Mouse (Mus musculus) small intestine, adult 2 months (tissue): ENCODE results near the gene Olfr453. TPM values are rescaled to one million over a fixed set of nuclear protein-coding genes. Genes with fewer than 3 reads are reported as not detected.

Experiments used
- H3K27ac ChIP-seq: fragments of 200-500 bp; 2 replicates; pipeline ENCODE4 v1.5.1; 2012; ENCODE audit warnings: low read depth, low read length, control low read depth, inconsistent platforms; ENCODE audit not compliant: insufficient read depth
- H3K27me3 ChIP-seq: fragments of 200-500 bp; 2 replicates; pipeline ENCODE4 v1.6.1; 2012; ENCODE audit warnings: mild to moderate bottlenecking, moderate library complexity, low read length, inconsistent platforms; ENCODE audit not compliant: control insufficient read depth, insufficient read depth
- H3K36me3 ChIP-seq: fragments of 200-500 bp; 2 replicates; pipeline ENCODE4 v1.6.1; 2012; ENCODE audit warnings: mild to moderate bottlenecking, low read length, control low read depth, inconsistent platforms; ENCODE audit not compliant: control insufficient read depth, insufficient read depth
- H3K4me1 ChIP-seq: fragments of 200-500 bp; 2 replicates; pipeline ENCODE4 v1.6.1; 2012; ENCODE audit warnings: low read length, inconsistent platforms, mixed read lengths; ENCODE audit not compliant: control insufficient read depth, insufficient read depth, insufficient read length
- H3K4me3 ChIP-seq: fragments of 200-500 bp; 2 replicates; pipeline ENCODE4 v1.5.1; 2012; ENCODE audit warnings: low read depth, mild to moderate bottlenecking, control low read depth, inconsistent platforms, low read length, moderate library complexity
- CTCF ChIP-seq: fragments of 200-500 bp; IDR thresholded peaks from 2 replicates; pipeline ENCODE4 v1.5.1; 2012; ENCODE audit warnings: low read depth, mild to moderate bottlenecking, control low read depth, inconsistent platforms, low read length, moderate library complexity, mixed read lengths; ENCODE audit not compliant: insufficient replicate concordance, insufficient read length; ENCODE audit errors: extremely low read depth
- POLR2A ChIP-seq: fragments of 200-500 bp; IDR thresholded peaks from 2 replicates; pipeline ENCODE4 v1.6.1; 2012; ENCODE audit warnings: low read depth, mild to moderate bottlenecking, control low read depth, inconsistent platforms, low read length, moderate library complexity
- WGBS: fragments of 180-500 bp; shearing (Covaris S2); methylation state at CpG from one replicate; pipeline ENCODE4 v1.1.7; 2018; 5-methylcytosine and 5-hydroxymethylcytosine counted together
- polyA plus RNA-seq: library from polyadenylated mRNA; depleted of rRNA; stranded (reverse); fragments of >200 nt; gene quantifications from 2 replicates; pipeline ENCODE4 v1.2.3, GENCODE M21; 2012

Gene Olfr453
- polyA plus RNA-seq, 1 experiment: not detected

DNA sequence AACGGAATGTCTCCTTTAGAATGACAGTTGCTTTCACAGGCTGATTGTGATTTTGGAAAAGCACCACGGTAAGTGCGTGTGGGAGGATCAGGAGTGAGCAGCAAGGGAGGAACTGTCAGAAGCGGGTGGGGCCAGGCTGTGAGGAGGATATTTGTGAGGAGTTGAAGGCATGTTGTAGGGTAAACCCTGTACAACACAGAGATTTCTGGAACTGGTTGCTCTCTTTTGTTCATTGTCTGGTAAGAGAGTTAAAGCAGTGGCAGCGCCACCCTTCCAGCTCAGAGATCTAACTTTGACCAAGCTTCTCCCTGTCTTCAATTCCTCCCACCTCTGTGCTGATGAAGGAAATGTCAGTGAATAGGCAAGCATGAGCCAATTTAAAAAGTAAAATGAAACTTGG is 3.1 kb downstream of the Olfr453 start:
- H3K36me3 ChIP-seq: no peaks in the 10 kb centered on the region
- no peaks in the 10 kb centered on the region for H3K27me3 ChIP-seq
- H3K4me3 ChIP-seq: no peak overlapping the region
- no peak overlapping the region for H3K27ac ChIP-seq
- H3K4me1 ChIP-seq: no peaks in the 10 kb centered on the region
- 76% methylated on average over 5 of the region's 5 CpGs for WGBS
- TF ChIP-seq CTCF (no peak), POLR2A (no peak)

DNA sequence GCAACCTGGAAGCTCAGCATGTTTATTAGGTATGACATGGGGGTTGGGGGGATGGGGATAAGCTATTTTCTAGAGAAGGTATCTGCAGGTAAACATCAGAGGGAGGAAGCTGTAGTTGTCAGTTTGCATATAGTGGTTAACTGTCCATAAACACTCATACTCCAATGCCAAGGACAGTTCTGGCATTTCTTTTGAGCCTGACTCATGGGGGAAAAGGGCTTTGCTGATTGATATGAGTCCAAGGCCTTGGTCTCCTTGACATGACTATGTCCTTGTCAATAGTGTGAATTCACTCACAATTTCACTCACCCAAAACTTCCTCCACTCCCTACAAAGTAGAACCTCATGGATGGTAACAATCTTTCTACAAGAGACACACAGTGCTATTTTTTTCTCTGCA is 8.7 kb downstream of the Olfr453 start:
- Histone ChIP-seq H3K27ac (no peak overlapping the region), H3K27me3 (no peaks in the 10 kb centered on the region), H3K36me3 (no peaks in the 10 kb centered on the region), H3K4me1 (no peaks in the 10 kb centered on the region), H3K4me3 (no peak overlapping the region)
- TF ChIP-seq POLR2A (no peak), CTCF (no peak)

DNA sequence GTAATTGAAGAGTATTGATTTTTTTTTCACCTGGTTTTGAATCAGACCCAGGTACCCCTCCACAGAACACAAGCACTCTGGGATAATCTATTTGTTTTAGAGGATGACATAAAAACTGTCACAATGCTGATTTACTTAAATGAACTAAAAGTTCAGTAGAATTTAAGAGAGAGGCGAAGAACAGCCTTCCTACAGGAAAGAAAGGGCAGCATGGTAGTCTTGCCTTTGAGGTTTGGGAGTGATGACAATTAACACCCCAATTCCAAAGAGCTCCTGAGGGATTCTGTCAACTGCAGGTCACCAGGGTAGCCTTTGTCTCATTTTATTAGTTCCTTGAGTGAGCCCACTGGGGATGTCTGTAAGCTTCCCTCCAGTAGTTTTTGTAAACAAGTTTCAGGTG is 16.9 kb downstream of the Olfr453 start, which contains the start of gene Olfr38:
Gene Olfr38 (plus strand): TSS at position 301 of the 400 bp plus-strand sequence.
- no peak for TF ChIP-seq CTCF
- no peak for TF ChIP-seq POLR2A

GRCm38 (mm10) chr6:42777066-42777465 is 37.9 kb downstream of the Olfr453 start:
- 86% methylated on average over 1 of the region's 1 CpGs for WGBS
- no peak overlapping the region for H3K27ac ChIP-seq
- no peak overlapping the region for H3K4me3 ChIP-seq
- H3K27me3 ChIP-seq: no peaks in the 10 kb centered on the region
- TF ChIP-seq CTCF: no peak
- TF ChIP-seq POLR2A: no peak
- no peaks in the 10 kb centered on the region for H3K36me3 ChIP-seq
- H3K4me1 ChIP-seq: no peaks in the 10 kb centered on the region

More for the DNA sequence above, 16.9 kb downstream of the Olfr453 start, which contains the start of gene Olfr38:
- H3K27ac ChIP-seq: no peak within 1 kb of the TSS
- H3K36me3 ChIP-seq: no peaks in the 10 kb centered on the region
- H3K4me3 ChIP-seq: no peak within 1 kb of the TSS
- H3K27me3 ChIP-seq: no peaks in the 10 kb centered on the region
- H3K4me1 ChIP-seq: no peaks in the 10 kb centered on the region
- WGBS: 68% methylated on average over 1 of the region's 1 CpGs

DNA sequence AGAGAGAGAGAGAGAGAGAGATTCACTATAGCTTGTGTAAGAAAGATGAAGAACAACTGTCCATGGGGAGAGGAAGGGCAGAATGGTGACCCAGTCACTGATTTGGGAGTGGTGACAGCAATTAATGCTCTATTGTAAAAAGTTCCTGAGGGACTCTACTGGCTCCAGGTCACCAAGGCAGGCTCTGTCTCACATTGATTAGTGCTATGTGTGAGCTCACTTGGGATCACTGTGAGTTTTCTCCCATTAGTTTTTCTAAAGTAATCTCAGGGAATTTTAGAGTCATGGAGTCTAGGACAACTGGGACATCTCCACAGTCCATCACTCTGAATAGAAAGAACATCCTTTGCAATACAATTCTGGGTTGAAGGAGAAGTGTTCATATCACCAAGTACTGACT is 45.6 kb downstream of the Olfr453 start, which contains the start of gene Olfr452:
Gene Olfr452 (plus strand): TSS at position 301 of the 400 bp plus-strand sequence.
- H3K4me3 ChIP-seq: no peak within 1 kb of the TSS
- no peaks in the 10 kb centered on the region for H3K4me1 ChIP-seq
- no peaks in the 10 kb centered on the region for H3K27me3 ChIP-seq
- no peak for TF ChIP-seq POLR2A
- no peak for TF ChIP-seq CTCF
- no peak within 1 kb of the TSS for H3K27ac ChIP-seq
- no peaks in the 10 kb centered on the region for H3K36me3 ChIP-seq

- 43% methylated on average over 4 of the region's 4 CpGs for WGBS
- H3K36me3 ChIP-seq: no peaks in the 10 kb centered on the region
- H3K27ac ChIP-seq: no peak overlapping the region
- no peaks in the 10 kb centered on the region for H3K27me3 ChIP-seq
- TF ChIP-seq POLR2A (no peak), CTCF (no peak)
- H3K4me1 ChIP-seq: no peaks in the 10 kb centered on the region
- H3K4me3 ChIP-seq: no peak overlapping the region
Observed at GRCm38 (mm10) chr6:42790247-42790948, 51.2 kb downstream of the Olfr453 start.

DNA sequence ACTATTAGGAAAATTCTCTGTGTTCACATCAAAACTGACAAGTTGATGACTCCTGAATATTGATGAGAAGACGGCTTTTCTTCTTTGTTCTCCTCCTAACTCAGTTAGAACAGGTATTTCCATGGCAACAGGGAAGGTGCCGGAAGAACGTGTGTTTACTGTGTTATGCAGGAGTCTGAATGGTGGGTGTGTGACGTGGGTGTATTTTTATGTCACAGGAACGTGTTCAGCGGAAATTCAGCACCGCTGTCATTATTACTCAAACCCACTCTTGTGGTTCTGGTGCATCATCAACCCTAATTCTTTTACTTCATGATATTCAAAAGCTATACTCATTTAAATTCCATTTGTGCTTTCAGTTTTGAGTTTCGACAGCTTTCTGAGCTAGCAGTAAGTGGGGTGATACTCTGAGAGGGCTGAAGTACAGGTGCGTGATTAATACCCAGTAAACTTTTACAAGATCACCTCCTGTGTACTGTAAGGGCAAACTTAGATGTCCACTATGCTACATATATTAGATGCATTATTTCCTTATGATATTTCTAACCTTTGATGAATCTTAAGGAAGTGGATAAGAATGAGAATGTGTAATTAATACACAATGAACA is 51.9 kb downstream of the Olfr453 start:
- WGBS: 72% methylated on average over 9 of the region's 9 CpGs
- Histone ChIP-seq H3K4me1 (no peaks in the 10 kb centered on the region), H3K27ac (no peak overlapping the region), H3K36me3 (no peaks in the 10 kb centered on the region), H3K4me3 (no peak overlapping the region), H3K27me3 (no peaks in the 10 kb centered on the region)
- TF ChIP-seq CTCF (no peak), POLR2A (no peak)
